Mouse (Mus musculus) hindbrain, postnatal 0 days (tissue): ENCODE results near the gene Cbln1. TPM values are rescaled to one million over a fixed set of nuclear protein-coding genes. Genes with fewer than 3 reads are reported as not detected.

Experiments
- ATAC-seq: fragments of 200-750 bp; cut with Nextera tagmentation; 2 replicates; pipeline ENCODE4 v1.8.0; 2017; ENCODE audit warnings: mild to moderate bottlenecking, moderate TSS enrichment, moderate library complexity
- DNase-seq: peaks from one replicate; pipeline ENCODE4 v3.0.0-alpha.2; 2015; ENCODE audit warnings: low spot score
- H3K27ac ChIP-seq: fragments of 300-500 bp; sonication (generic); 2 replicates; pipeline ENCODE4 v1.5.1; 2014; ENCODE audit warnings: mild to moderate bottlenecking
- H3K27me3 ChIP-seq: fragments of 300-500 bp; sonication (generic); 2 replicates; pipeline ENCODE4 v1.6.1; 2014; ENCODE audit warnings: low read length, mixed read lengths; ENCODE audit not compliant: insufficient read depth
- H3K36me3 ChIP-seq: fragments of 300-500 bp; sonication (generic); 2 replicates; pipeline ENCODE4 v1.6.1; 2014; ENCODE audit warnings: low read length, mixed read lengths; ENCODE audit not compliant: insufficient read depth
- H3K4me1 ChIP-seq: fragments of 300-500 bp; sonication (generic); 2 replicates; pipeline ENCODE4 v1.6.1; 2014; ENCODE audit warnings: antibody characterized with exemption, low read length, mixed read lengths; ENCODE audit not compliant: insufficient read depth
- H3K4me2 ChIP-seq: fragments of 300-500 bp; sonication (generic); 2 replicates; pipeline ENCODE4 v1.6.1; 2014; ENCODE audit warnings: low read depth, mild to moderate bottlenecking, low read length, moderate library complexity, mixed read lengths
- H3K4me3 ChIP-seq: fragments of 300-500 bp; sonication (generic); 2 replicates; pipeline ENCODE4 v1.5.1; 2014; ENCODE audit warnings: low read length
- H3K9ac ChIP-seq: fragments of 300-500 bp; sonication (generic); replicated peaks from 2 replicates; pipeline ENCODE4 v1.6.1; 2014; ENCODE audit warnings: mild to moderate bottlenecking, low read length, moderate library complexity, mixed read lengths
- H3K9me3 ChIP-seq: fragments of 300-500 bp; sonication (generic); 2 replicates; pipeline ENCODE4 v1.6.1; 2016; ENCODE audit warnings: low read length, mixed read lengths
- CTCF ChIP-seq: IDR thresholded peaks from 2 replicates; pipeline ENCODE4 v1.5.1; 2016; ENCODE audit warnings: antibody characterized with exemption, control low read depth, low read depth
- WGBS: fragments of 180-500 bp; shearing (Covaris S2); extraction: QIAGEN DNeasy Blood & Tissue Kit; methylation state at CpG from one replicate; pipeline ENCODE4 v1.1.7; 2014; 5-methylcytosine and 5-hydroxymethylcytosine counted together
- polyA plus RNA-seq: library from polyadenylated mRNA; unstranded; fragments of >200 nt; fragmentation: Nextera tagmentation; extraction: Ambion mirVana; gene quantifications from 2 replicates; pipeline ENCODE4 v1.2.1, GENCODE M21; 2015
- total RNA-seq: library from RNA; depleted of rRNA; stranded (reverse); fragments of >200 nt; gene quantifications from 2 replicates; pipeline ENCODE4 v1.2.3, GENCODE M21; 2014

The Cbln1 gene
- total and polyA plus RNA-seq, 2 experiments from 2014 or later = 56.8 to 181 TPM

DNA sequence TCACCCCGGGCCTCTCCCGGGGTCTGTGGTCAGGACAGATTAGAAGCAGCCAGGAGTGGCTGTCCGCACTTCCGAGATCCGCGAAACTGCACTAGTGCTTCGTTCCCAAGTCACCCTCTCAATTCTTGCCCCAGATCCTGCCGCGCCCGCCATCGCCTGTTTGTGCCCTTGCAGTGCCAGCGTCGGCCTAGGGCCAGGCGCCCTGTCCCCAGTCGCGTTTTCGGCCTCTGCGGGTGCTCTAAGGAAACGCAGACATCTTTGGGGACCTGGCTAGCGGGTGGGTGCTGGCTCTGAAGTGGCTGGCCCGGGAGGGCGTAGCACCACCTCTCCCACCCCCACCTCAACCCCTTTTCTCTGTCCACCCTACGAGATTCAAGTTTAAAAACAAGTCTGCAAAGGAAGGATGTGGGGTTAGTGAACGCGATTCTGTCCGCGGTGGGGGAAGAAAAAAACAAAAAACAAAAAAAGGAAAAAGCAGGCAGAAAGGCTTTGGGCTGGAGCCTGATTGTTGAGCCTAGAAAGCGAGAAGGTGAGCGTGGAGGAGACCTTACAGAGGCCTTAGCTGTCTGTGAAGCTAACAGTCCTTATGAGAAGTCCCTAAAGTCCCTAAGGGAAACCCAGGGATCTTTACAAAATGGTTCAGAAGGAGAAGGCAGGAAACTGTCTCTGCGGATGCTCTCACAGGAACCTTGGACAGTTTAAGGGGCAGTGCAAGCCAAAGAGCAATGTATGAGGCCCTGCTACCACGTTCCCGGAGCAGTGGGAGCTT is 1.4 kb downstream of the Cbln1 start:
- Histone ChIP-seq H3K27me3 (peaks cover 25% of the 10 kb centered on the region), H3K9me3 (no peaks in the 10 kb centered on the region), H3K36me3 (no peaks in the 10 kb centered on the region), H3K4me3 (peak overlapping the region; percentile 42), H3K4me2 (peak overlapping the region; percentile 70), H3K27ac (peak overlapping the region; percentile 79), H3K4me1 (peaks cover 4% of the 10 kb centered on the region; the same call in 1 of the 2 replicates), H3K9ac (peak overlapping the region; percentile 59)
- WGBS = 2% methylated on average over 32 of the region's 32 CpGs
- TF ChIP-seq CTCF = no peak
- no peak for ATAC-seq
- DNase-seq = peak; percentile 38

DNA sequence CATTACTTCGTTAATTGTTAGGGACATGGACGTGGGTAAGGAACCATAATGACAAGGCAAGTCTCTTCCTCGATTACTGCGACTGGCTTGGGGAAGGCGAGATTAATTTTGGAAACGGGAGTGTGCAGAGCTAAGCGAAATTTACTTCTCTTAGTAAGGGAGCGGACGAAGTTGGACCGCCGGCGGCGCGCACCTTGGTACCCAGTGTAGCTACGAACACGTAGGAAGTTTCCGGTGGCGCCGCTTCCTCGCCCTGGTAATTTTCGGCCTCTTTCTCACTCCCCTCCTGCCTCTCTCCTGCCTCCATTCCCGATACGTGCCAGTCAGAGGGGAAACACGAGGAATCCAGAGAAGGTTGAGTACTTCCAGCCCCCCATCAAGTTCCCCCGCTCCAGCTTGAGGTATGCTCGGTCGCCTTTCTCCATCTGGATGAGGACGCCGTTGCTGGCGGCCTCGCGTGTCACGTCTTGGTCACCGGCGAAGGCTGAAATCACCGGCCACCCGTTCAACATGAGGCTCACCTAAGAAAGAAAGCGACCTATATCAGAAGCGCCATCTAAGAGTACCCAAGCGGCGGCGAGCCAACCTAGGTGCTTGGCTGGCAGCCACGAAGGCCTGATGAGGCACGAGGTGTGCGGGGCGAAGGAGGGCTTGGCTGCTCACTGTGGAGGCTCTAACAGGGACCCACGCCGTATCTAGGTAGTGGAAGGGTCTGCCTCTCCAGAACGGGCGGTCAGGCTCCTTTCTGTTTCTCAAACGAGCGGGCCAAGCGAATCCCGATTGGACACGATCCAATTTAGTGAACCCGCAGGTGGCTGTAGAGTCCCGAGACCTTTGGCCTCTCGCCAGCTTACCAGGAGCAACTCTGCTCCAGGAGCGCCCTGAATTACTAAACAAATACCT is 2.2 kb downstream of the Cbln1 start:
- peak overlapping the region; percentile 79 for H3K27ac ChIP-seq
- H3K4me1 ChIP-seq = peaks cover 4% of the 10 kb centered on the region; the same call in 1 of the 2 replicates
- WGBS = 4% methylated on average over 59 of the region's 59 CpGs
- H3K9ac ChIP-seq = peak overlapping the region; percentile 59
- H3K9me3 ChIP-seq = no peaks in the 10 kb centered on the region
- H3K36me3 ChIP-seq = no peaks in the 10 kb centered on the region
- ATAC-seq (no peak), DNase-seq (peak; percentile 58)
- peak overlapping the region; percentile 42 for H3K4me3 ChIP-seq
- peak overlapping the region; percentile 70 for H3K4me2 ChIP-seq
- TF ChIP-seq CTCF = no peak
- H3K27me3 ChIP-seq = peaks cover 25% of the 10 kb centered on the region

GRCm38 (mm10) chr8:87468958-87469815 is 3.2 kb downstream of the Cbln1 start:
- TF ChIP-seq CTCF = no peak
- WGBS = 12% methylated on average over 45 of the region's 45 CpGs
- Histone ChIP-seq H3K27ac (peak overlapping the region; percentile 64; the same call in 1 of the 2 replicates), H3K9me3 (no peaks in the 10 kb centered on the region), H3K4me1 (peaks cover 4% of the 10 kb centered on the region; the same call in 1 of the 2 replicates), H3K36me3 (no peaks in the 10 kb centered on the region), H3K27me3 (peaks cover 19% of the 10 kb centered on the region), H3K9ac (peak overlapping the region; percentile 59), H3K4me3 (peak overlapping the region; percentile 42), H3K4me2 (peak overlapping the region; percentile 70)
- no peak for DNase-seq
- ATAC-seq = no peak

DNA sequence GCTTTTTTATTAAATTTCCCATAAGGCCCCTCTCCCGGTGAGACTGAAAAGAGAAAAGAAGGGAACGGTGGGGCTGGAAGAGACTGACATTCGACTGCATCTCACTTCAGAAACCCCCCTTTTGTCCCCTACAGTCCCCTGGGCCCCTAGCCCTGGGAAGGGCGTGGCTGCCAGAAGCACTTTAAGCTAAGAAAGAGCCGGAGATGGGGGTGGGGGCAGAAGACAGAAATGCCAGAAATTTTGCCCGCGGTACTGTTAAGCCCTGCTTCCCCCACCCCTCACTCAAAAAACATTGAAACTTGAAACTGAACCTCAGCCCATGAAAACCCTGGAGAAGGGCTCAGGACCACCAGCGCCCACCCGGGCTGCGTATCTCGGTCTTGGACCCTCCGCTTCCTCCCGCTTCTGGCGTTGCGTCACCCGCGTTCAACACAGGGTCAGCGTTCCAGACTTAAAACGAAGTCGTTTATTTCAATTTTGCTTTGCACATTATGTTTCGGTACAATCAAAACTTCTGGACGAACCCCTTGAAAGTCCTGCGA is 3.9 kb downstream of the Cbln1 start:
- H3K9me3 ChIP-seq = no peaks in the 10 kb centered on the region
- DNase-seq (no peak), ATAC-seq (no peak)
- H3K4me3 ChIP-seq = peak overlapping the region; percentile 42
- H3K4me1 ChIP-seq = peaks cover 4% of the 10 kb centered on the region; the same call in 1 of the 2 replicates
- H3K27me3 ChIP-seq = peaks cover 17% of the 10 kb centered on the region
- peak overlapping the region; percentile 59 for H3K9ac ChIP-seq
- H3K4me2 ChIP-seq = peak overlapping the region; percentile 70
- peak overlapping the region; percentile 64 for H3K27ac ChIP-seq
- TF ChIP-seq CTCF = no peak
- 6% methylated on average over 23 of the region's 23 CpGs for WGBS
- H3K36me3 ChIP-seq = no peaks in the 10 kb centered on the region

GRCm38 (mm10) chr8:87467906-87468305 is 4.5 kb downstream of the Cbln1 start:
- peaks cover 17% of the 10 kb centered on the region for H3K27me3 ChIP-seq
- 31% methylated on average over 3 of the region's 3 CpGs for WGBS
- peaks cover 4% of the 10 kb centered on the region; the same call in 1 of the 2 replicates for H3K4me1 ChIP-seq
- DNase-seq = no peak
- peak overlapping the region; percentile 59; the same call in 1 of the 2 replicates for H3K9ac ChIP-seq
- peak overlapping the region; percentile 42 for H3K4me3 ChIP-seq
- ATAC-seq = no peak
- no peaks in the 10 kb centered on the region for H3K36me3 ChIP-seq
- H3K9me3 ChIP-seq = no peaks in the 10 kb centered on the region
- TF ChIP-seq CTCF = no peak
- peak overlapping the region; percentile 22; the same call in 1 of the 2 replicates for H3K27ac ChIP-seq
- peak overlapping the region; percentile 70 for H3K4me2 ChIP-seq
